Mouse (Mus musculus): ENCODE data around the gene Polr1a. TPM values are rescaled to one million over a fixed set of nuclear protein-coding genes. Genes with fewer than 3 reads are reported as not detected.

The Polr1a gene
- polyA plus RNA-seq (2016; fragmentation: Nextera tagmentation; extraction: Ambion mirVana) = 32.8 and 34.2 TPM in 2 replicates

- H3K27me3 ChIP-seq = no peaks in the 10 kb centered on the region
- peak within 1 kb of the TSS; percentile 79 for H3K4me3 ChIP-seq
- peak within 1 kb of the TSS; percentile 69 for H3K9ac ChIP-seq (replicated peaks)
- H3K9me3 ChIP-seq = no peaks in the 10 kb centered on the region
- H3K27ac ChIP-seq (replicated peaks) = peak within 1 kb of the TSS; percentile 52; the same call in 1 of the 2 replicates
- peaks cover 9% of the 10 kb centered on the region; the same call in 1 of the 2 replicates for H3K4me1 ChIP-seq
- H3K4me2 ChIP-seq (replicated peaks) = peak within 1 kb of the TSS; percentile 64
- ATAC-seq (ENCODE audit: low FRiP score, low read depth) = peak; percentile 92
- WGBS = under 1% methylated on average over 58 of the region's 58 CpGs
- H3K36me3 ChIP-seq = peaks cover 37% of the 10 kb centered on the region
Observed at GRCm38 (mm10) chr6:71908481-71909381, at the start of gene Polr1a, which contains the start of gene Ptcd3. TSS of gene Polr1a (plus strand) at chr6:71909053. TSS of gene Ptcd3 (minus strand) at chr6:71908750.

GRCm38 (mm10) chr6:71867751-71868150, 41.1 kb upstream of the Polr1a start:
- Histone ChIP-seq H3K4me2 (replicated peaks) (no peak overlapping the region), H3K4me1 (no peaks in the 10 kb centered on the region), H3K27me3 (no peaks in the 10 kb centered on the region), H3K4me3 (no peak overlapping the region), H3K27ac (replicated peaks) (no peak overlapping the region), H3K9ac (replicated peaks) (no peak overlapping the region), H3K9me3 (no peaks in the 10 kb centered on the region), H3K36me3 (peaks cover 80% of the 10 kb centered on the region)
- no peak for ATAC-seq (ENCODE audit: low FRiP score, low read depth)
- WGBS = 93% methylated on average over 2 of the region's 2 CpGs

- Histone ChIP-seq H3K27ac (replicated peaks) (no peak overlapping the region), H3K4me3 (no peak overlapping the region), H3K4me2 (replicated peaks) (no peak overlapping the region), H3K4me1 (no peaks in the 10 kb centered on the region), H3K36me3 (peaks cover 78% of the 10 kb centered on the region), H3K9ac (replicated peaks) (no peak overlapping the region), H3K27me3 (no peaks in the 10 kb centered on the region), H3K9me3 (no peaks in the 10 kb centered on the region)
- whole genome bisulfite sequencing = 96% methylated on average over 1 of the region's 1 CpGs
- ATAC-seq (ENCODE audit: low FRiP score, low read depth) = no peak
Observed at GRCm38 (mm10) chr6:71868809-71869208, 40.0 kb upstream of the Polr1a start.

- peaks cover 76% of the 10 kb centered on the region for H3K36me3 ChIP-seq
- H3K27ac ChIP-seq (replicated peaks) = no peak overlapping the region
- no peak overlapping the region for H3K4me3 ChIP-seq
- H3K9ac ChIP-seq (replicated peaks) = no peak overlapping the region
- ATAC-seq (ENCODE audit: low FRiP score, low read depth) = no peak
- no peaks in the 10 kb centered on the region for H3K27me3 ChIP-seq
- WGBS = 95% methylated on average over 9 of the region's 9 CpGs
- no peaks in the 10 kb centered on the region for H3K4me1 ChIP-seq
- H3K4me2 ChIP-seq (replicated peaks) = no peak overlapping the region
- H3K9me3 ChIP-seq = no peaks in the 10 kb centered on the region
Observed at GRCm38 (mm10) chr6:71871396-71871795, 37.5 kb upstream of the Polr1a start.

- ATAC-seq (ENCODE audit: low FRiP score, low read depth) = no peak
- no peaks in the 10 kb centered on the region for H3K4me1 ChIP-seq
- 95% methylated on average over 3 of the region's 3 CpGs for WGBS
- H3K9ac ChIP-seq (replicated peaks) = no peak overlapping the region
- H3K27ac ChIP-seq (replicated peaks) = no peak overlapping the region
- no peak overlapping the region for H3K4me3 ChIP-seq
- no peaks in the 10 kb centered on the region for H3K9me3 ChIP-seq
- no peaks in the 10 kb centered on the region for H3K27me3 ChIP-seq
- H3K36me3 ChIP-seq = peaks cover 85% of the 10 kb centered on the region
- H3K4me2 ChIP-seq (replicated peaks) = no peak overlapping the region
Observed at GRCm38 (mm10) chr6:71877965-71878760, 30.7 kb upstream of the Polr1a start.

- no peaks in the 10 kb centered on the region for H3K4me1 ChIP-seq
- no peak overlapping the region for H3K9ac ChIP-seq (replicated peaks)
- 92% methylated on average over 4 of the region's 4 CpGs for WGBS
- no peak overlapping the region for H3K4me3 ChIP-seq
- no peak for ATAC-seq (ENCODE audit: low FRiP score, low read depth)
- no peak overlapping the region for H3K4me2 ChIP-seq (replicated peaks)
- H3K9me3 ChIP-seq = no peaks in the 10 kb centered on the region
- no peaks in the 10 kb centered on the region for H3K27me3 ChIP-seq
- no peak overlapping the region for H3K27ac ChIP-seq (replicated peaks)
- peaks cover 93% of the 10 kb centered on the region for H3K36me3 ChIP-seq
Observed at GRCm38 (mm10) chr6:71893263-71893662, 15.6 kb upstream of the Polr1a start.

GRCm38 (mm10) chr6:71907702-71908235, 1.1 kb upstream of the Polr1a start:
- Histone ChIP-seq H3K4me1 (peaks cover 9% of the 10 kb centered on the region; the same call in 1 of the 2 replicates), H3K36me3 (peaks cover 44% of the 10 kb centered on the region), H3K9me3 (no peaks in the 10 kb centered on the region), H3K4me2 (replicated peaks) (peak overlapping the region; percentile 64), H3K9ac (replicated peaks) (peak overlapping the region; percentile 69), H3K4me3 (peak overlapping the region; percentile 79), H3K27ac (replicated peaks) (no peak overlapping the region), H3K27me3 (no peaks in the 10 kb centered on the region)
- no peak for ATAC-seq (ENCODE audit: low FRiP score, low read depth)
- 10% methylated on average over 4 of the region's 4 CpGs for whole genome bisulfite sequencing

GRCm38 (mm10) chr6:71909384-71909783, 531 bp downstream of the Polr1a start:
- Histone ChIP-seq H3K27ac (replicated peaks) (no peak overlapping the region), H3K27me3 (no peaks in the 10 kb centered on the region), H3K4me1 (peaks cover 9% of the 10 kb centered on the region; the same call in 1 of the 2 replicates), H3K4me2 (replicated peaks) (peak overlapping the region; percentile 64), H3K4me3 (peak overlapping the region; percentile 79), H3K36me3 (peaks cover 37% of the 10 kb centered on the region), H3K9ac (replicated peaks) (peak overlapping the region; percentile 69), H3K9me3 (no peaks in the 10 kb centered on the region)
- WGBS = 30% methylated on average over 10 of the region's 10 CpGs
- peak; percentile 28; the same call in 1 of the 2 replicates for ATAC-seq (ENCODE audit: low FRiP score, low read depth)

GRCm38 (mm10) chr6:71909840-71910239, 987 bp downstream of the Polr1a start:
- peaks cover 35% of the 10 kb centered on the region for H3K36me3 ChIP-seq
- H3K4me2 ChIP-seq (replicated peaks) = peak overlapping the region; percentile 64
- no peaks in the 10 kb centered on the region for H3K9me3 ChIP-seq
- H3K4me1 ChIP-seq = peaks cover 9% of the 10 kb centered on the region; the same call in 1 of the 2 replicates
- no peak for ATAC-seq (ENCODE audit: low FRiP score, low read depth)
- peak overlapping the region; percentile 79 for H3K4me3 ChIP-seq
- 88% methylated on average over 6 of the region's 6 CpGs for WGBS
- no peak overlapping the region for H3K27ac ChIP-seq (replicated peaks)
- no peak overlapping the region for H3K9ac ChIP-seq (replicated peaks)
- H3K27me3 ChIP-seq = no peaks in the 10 kb centered on the region

GRCm38 (mm10) chr6:71911686-71912450, 3.0 kb downstream of the Polr1a start:
- WGBS = 85% methylated on average over 5 of the region's 5 CpGs
- no peak for ATAC-seq (ENCODE audit: low FRiP score, low read depth)
- Histone ChIP-seq H3K9me3 (no peaks in the 10 kb centered on the region), H3K9ac (replicated peaks) (no peak overlapping the region), H3K4me1 (peaks cover 7% of the 10 kb centered on the region; the same call in 1 of the 2 replicates), H3K4me3 (no peak overlapping the region), H3K4me2 (replicated peaks) (no peak overlapping the region), H3K27me3 (no peaks in the 10 kb centered on the region), H3K27ac (replicated peaks) (no peak overlapping the region), H3K36me3 (peaks cover 35% of the 10 kb centered on the region)

GRCm38 (mm10) chr6:71920752-71921151, 11.9 kb downstream of the Polr1a start:
- Histone ChIP-seq H3K36me3 (peaks cover 79% of the 10 kb centered on the region), H3K4me3 (no peak overlapping the region)
- 98% methylated on average over 7 of the region's 7 CpGs for WGBS

More at GRCm38 (mm10) chr6:71920752-71921151, 11.9 kb downstream of the Polr1a start:
- Histone ChIP-seq H3K27ac (replicated peaks) (no peak overlapping the region), H3K9ac (replicated peaks) (no peak overlapping the region), H3K4me2 (replicated peaks) (no peak overlapping the region), H3K27me3 (no peaks in the 10 kb centered on the region), H3K4me1 (no peaks in the 10 kb centered on the region), H3K9me3 (no peaks in the 10 kb centered on the region)
- no peak for ATAC-seq (ENCODE audit: low FRiP score, low read depth)

Measured in midbrain, embryonic 12.5 days (tissue).